Mouse (Mus musculus): ENCODE measurements around the gene Rhox3h.
"Not testable (repeated sequence)": the region's sequence is repeated elsewhere in the genome, so short reads cannot be mapped to it uniquely, and the experiment has no call there.

Gene Rhox3h

DNA sequence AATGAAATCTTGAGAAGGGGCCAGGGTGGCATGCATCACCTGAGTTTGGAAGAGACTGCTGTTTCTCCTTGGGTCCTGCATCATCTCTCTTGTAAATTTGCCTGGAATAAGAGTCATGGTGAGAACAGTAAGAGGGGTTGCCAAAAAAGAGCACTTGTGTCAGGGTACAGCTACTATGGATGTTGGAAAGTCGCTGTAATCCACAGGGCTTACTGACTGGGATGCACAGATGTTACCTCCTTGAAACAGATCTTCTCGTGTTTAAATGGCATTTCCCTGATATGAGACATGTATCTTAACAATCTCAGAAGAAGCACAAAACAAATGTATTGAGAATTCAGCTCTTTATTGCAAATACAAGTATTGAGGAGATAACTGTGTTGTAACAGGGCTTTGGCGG lies at the start of gene Rhox3h:
Rhox3h (minus strand) TSS at position 101 of the 400 bp plus-strand sequence.
- not testable (repeated sequence) for DNase-seq (ENCODE audit: low read depth, low spot score)

DNA sequence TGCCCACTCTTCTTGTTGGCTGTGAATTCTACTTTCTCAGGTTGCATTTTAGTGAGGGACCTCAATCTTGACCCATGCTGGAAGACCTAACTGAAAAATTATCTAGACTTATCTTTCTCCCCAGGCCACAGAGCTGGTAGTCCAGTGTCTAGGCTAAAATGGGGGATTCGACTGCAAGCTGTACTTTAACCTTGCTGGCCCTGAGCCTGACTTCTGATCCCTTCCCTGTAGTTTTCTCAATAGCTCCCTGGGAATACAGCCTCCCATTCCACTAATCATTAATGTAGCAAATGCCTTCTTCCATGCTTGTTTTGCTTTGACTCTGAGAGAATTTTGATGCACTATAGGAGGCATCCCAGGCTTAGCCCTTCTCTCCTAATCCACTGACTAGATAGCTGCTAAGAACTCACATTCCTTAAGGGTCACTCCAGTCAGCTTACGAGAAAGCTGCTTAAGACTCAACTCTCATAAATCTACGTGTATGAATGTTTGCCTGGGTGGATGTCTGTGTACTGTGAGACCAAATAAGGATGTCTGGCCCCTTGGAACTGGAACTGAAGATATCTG lies 33.3 kb upstream of the Rhox3h start:
- no peak for DNase-seq (ENCODE audit: low read depth, low spot score)

DNA sequence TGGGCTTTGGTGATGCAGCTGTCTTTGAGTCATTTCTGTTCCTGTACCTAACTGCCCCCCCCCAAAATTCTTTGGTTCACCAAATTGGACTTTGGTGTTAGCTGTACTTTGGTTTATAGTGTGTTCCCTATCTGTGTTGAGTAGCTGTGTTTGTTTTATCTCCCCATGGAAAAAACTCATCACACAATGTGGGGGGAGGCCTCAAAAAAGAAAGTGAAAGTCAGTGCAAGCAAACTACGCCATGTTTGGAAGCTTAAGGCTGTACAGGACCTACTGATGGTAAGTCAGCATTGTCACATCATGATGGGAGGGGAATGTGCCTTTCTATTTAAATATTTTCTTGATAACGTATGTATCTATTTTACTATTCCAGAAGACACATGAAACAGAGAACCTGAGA lies 23.7 kb upstream of the Rhox3h start:
- no peak for DNase-seq (ENCODE audit: low read depth, low spot score)

DNA sequence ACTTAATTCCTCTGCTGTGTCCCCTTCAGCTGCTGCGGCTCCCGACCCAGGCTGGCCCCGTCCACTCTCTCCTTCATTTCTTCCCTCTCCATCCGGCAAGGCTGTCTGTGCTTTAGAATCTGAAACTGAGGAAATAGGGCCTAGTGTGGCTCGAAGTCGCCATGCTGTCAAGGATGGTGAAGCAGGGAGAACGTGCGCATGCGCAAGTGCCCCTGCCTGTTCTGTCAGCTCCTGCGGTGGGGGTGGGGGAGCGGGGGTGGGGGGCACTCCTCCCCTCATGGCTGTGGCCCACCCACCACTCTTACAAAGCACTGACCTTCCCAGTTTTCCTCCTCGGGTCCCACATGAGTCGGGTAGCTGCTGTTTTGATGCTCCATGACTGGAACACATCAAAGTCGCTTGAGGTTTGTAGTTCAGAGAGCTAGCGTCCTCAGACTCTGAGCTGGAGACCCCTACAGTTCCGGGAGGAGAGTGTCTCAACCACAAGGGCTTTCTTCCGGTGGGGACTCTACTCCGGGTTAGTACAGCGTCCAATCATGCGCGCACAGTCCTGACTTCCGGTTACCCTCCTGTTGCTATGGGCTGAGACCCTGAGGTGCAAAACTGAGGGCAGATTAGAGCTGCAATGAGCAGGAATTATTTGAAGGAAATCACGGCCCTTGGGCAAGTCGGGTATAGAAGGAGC lies 14.6 kb upstream of the Rhox3h start:
- DNase-seq (ENCODE audit: low read depth, low spot score), result no peak

DNA sequence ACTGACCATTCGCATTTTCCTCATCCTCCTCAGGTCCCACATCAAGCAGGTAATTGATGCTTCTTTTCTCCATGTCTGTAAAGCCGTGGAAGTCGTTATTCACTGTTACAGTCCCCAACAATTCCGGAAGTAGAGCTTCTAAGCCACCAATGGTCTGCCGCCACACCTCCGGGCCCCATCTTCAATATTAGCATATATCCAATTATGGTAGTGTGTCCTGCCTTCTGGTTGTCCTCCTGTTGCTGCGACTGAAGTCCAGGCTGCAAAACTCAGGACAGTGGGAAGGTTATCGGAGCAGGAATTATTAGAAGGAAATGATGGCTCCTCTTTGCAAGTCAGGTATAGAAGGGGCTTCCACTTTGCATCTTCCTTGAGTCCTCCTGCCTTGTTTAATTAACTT lies 4.6 kb upstream of the Rhox3h start, which contains the start of gene Rhox2h:
Rhox2h (minus strand) TSS at position 101 of the 400 bp plus-strand sequence.
- not testable (repeated sequence) for DNase-seq (ENCODE audit: low read depth, low spot score)

DNA sequence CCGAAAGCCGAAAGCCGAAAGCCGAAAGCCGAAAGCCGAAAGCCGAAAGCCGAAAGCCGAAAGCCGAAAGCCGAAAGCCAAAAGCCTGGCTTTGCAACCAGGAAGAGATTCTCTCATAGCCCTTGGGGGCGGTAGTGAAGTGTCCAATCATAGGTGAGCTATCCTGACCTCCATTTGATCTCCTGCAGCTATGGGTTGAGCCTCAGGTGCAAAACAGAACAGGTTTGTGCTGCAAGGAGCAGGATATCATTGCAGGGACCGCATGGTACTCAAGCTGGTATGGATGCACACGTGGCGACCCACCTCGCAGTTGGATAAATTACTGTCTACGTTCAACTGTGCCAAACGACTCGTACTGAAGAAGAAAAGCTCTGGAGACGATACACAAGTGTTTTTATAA lies 17.3 kb downstream of the Rhox3h start, which contains the start of gene Rhox4g:
Rhox4g (minus strand) TSS at position 101 of the 400 bp plus-strand sequence.
- not testable (repeated sequence) for DNase-seq (ENCODE audit: low read depth, low spot score)

DNA sequence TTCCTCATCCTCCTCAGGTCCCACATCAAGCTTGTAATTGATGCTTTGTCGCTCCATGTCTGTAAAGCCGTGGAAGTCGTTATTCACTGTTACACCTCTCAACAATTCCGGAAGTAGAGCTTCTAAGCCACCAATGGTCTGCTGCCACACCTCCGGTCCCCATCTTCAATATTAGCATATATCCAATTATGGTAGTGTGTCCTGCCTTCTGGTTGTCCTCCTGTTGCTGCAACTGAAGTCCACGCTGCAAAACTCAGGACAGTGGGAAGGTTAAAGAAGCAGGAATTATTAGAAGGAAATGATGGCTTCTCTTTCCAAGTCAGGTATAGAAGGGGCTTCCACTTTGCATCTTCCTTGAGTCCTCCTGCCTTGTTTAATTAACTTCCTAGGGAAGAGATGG lies 25.2 kb downstream of the Rhox3h start, which contains the start of gene Rhox2g:
Rhox2g (minus strand) TSS at position 101 of the 400 bp plus-strand sequence.
- DNase-seq (ENCODE audit: low read depth, low spot score), result not testable (repeated sequence)

DNA sequence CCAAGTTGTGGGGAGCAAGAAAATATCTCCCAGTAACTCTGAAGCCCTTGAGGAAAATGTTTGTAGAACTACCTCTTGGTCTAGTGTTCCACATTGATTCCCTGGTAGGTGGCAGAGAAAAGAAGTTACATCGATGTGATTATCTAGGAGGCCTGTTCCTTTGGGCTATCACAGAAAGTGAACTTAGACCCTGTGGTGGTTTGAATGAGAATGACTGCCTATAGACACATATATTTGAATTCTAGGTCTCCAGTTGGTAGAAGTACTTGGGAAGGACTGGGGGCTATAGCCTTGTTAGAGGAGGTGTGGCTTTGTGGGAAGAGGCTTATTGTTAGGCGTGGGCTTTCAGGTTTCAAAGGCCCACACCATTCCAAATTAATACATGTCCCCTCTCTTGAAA lies 40.1 kb downstream of the Rhox3h start, which contains the start of gene Rhox3g:
Rhox3g (minus strand) TSS at position 101 of the 400 bp plus-strand sequence.
- not testable (repeated sequence) for DNase-seq (ENCODE audit: low read depth, low spot score)

Measured in embryo, embryonic 11.5 days (tissue).